Mouse (Mus musculus) heart, adult 2 months (tissue): ENCODE data around the gene Tlr2.

ENCODE experiments used
- CTCF ChIP-seq: fragments of 200-600 bp; IDR thresholded peaks from 2 replicates; pipeline ENCODE4 v1.8.1; 2022; ENCODE audit warnings: antibody characterized with exemption, mild to moderate bottlenecking, moderate library complexity
- EP300 ChIP-seq: fragments of 200-500 bp; IDR thresholded peaks from 2 replicates; pipeline ENCODE4 v1.6.1; 2011; ENCODE audit warnings: low read depth, low read length, control low read depth; ENCODE audit not compliant: insufficient read depth

GRCm38 (mm10) chr3:83797828-83798227 is 43.7 kb downstream of the Tlr2 start:
- peak; percentile 70 for TF ChIP-seq CTCF
- TF ChIP-seq EP300: no peak
